Mouse (Mus musculus) lung, postnatal 14 days (tissue): Measurements from ENCODE around the gene Tufm.

Experiments
- DNase-seq: peaks from one replicate; pipeline ENCODE4 v3.0.0; 2021

The Tufm gene

DNA sequence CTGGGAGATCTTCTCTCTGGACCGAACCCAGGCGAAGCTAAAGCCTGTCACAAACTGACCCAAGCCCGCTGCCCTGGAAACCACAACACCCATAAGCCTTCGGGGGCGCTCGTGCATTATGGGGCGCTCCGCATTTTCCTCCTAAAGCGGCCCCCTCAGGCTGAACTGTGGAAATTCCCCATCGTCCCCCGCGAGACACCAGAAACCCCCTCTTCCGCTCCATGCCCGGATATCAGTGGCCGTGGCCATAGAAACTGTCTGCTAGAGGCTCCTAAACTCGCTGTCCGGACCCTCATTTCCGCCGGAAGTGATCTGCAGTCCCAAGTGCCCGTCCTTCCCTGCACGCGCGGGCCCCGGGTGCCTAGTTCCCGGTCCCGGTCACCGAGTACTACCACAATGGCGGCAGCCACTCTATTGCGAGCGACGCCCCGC lies at the start of gene Tufm:
Gene Tufm (plus strand): TSS at position 310 of the 432 bp plus-strand sequence.
- peak; percentile 93 for DNase-seq

DNA sequence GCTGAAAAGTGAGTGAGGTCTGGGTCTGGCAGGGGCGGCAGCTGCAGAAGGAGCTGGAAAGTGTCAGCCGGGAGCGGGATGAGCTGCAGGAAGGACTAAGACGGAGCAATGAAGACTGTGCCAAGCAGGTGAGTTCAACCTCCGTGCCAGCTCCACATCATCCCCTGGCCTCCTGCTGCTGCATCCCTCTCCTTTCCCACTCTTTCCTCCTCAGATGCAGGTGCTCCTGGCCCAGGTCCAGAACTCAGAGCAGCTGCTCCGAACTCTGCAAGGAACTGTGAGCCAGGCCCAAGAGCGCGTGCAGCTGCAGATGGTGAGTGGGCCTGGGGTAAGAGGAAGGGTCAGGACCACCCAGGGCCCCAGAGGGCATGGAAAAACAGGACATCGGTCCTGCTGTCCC lies 47.0 kb upstream of the Tufm start:
- DNase-seq = no peak

DNA sequence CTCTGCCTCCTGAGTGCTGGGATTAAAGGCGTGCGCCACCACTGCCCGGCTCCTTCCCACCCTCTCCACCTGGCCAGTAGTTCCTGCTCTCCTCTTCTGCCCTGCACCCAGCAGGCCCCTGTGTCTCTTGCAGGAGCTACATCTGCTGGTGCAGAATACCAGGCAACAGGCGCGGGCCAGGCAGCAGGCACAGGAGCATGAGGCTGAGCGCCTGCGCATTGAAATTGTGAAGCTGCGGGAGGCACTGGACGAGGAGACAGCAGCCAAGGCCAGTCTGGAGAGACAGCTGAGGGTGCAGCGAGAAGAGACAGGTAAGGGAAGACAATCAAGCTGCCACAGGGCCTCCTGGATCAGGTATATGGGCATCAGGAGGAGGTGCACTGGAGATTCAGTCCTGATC lies 43.2 kb upstream of the Tufm start:
- DNase-seq = no peak

DNA sequence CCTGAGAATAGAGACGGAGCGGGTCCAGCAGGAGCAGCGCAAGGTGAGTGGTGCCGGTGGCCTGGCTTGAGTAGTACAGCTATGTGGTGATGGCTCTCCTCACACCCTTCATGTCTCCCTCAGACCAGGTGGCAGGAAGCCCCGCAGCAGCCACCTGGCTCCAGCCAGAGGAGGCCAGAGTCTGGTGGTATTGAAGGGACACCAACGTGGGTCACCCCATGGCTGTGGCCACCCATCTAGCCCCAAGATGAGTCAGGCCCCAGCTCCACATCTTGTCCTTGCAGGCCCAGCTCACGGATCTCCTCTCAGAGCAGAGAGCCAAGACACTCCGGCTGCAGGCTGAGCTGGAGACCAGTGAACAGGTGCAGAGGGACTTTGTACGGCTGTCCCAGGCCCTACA lies 42.6 kb upstream of the Tufm start:
- DNase-seq = no peak

DNA sequence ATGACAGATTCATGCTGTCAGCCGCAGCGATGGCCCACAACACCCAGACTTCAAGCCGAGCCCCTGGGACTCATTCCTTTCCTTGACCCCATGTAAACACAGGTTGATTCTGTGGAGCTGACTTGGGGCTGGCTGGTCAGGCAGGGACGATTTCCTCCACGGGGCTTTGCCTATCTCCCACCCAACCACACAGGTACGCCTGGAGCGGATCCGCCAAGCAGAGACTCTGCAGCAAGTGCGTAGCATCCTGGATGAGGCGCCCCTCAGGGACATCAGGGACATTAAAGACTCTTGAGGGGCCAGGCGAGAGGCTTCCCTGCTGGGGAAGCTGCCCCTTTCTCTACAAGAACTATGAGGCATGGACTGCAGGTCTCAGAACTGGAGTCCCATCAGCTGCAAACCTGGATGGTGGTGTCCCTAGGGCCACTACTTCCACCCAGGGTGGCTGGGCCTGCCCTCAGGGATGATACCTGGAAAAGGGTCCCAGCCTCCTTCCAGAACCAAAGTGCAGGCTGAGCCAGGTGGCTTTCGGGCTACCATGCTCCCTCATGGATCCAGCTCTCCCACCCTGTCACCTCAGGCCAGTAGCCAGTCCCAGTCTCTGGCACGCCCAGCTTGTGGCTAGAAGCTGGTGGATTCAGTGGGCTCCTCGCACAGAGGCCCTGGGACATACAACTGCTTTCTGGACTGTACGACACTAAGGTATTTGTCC lies 41.9 kb upstream of the Tufm start:
- no peak for DNase-seq

DNA sequence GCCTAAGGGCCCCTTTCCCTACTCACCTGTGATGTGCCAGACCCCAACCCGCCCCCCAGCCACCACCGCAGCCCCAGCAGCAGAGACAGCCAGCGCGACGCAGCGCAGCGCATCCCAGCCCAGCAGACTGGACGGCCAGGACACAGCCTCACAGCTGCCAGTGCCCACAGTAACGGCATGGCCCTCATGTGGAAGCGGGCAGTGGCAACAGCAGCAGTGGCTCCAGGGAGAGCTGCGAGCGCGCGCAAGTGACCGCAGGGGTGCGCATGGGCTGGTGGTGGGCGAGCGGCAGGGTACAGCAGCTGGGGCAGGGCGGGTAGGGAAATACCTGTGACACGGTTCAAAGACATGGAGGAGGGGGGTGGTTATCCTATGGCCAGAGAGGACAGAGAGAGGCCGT lies 40.9 kb upstream of the Tufm start:
- no peak for DNase-seq

DNA sequence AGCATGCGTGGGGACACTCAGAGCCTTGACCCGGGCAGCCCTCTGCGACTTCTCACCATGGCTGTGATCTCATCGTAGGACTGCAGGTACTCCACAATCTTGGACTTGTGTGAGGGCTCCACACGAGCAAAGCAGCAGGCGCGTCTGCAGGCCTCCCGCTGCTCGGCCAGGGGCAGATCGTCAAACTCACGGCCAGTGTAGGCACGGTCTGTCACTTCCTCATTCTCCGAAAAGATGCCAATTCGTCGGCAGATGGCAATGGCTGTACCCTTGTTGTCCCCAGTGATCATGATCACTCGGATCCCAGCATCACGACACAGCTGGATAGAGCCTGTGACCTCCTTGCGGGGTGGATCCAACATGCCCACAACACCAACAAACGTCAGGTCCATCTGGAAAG lies 38.7 kb upstream of the Tufm start:
- DNase-seq = no peak

DNA sequence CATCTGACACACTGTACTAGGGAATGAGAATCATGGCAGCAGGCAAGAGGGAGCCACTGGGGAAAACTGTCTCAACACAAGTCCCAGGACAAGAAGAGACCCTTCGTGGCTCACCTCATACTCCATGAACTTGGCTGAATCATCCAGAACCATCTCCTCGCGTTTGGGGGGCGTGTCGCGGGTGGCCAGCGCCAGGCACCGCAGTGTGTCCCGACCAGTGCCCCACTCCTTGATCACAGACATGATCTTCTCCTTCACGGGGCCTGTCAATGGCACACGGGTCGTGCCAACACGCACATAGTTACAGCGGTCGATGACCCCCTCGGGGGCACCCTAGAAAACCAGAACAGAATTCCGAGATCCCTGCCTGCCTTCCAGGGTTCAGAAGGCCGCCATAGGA lies 37.2 kb upstream of the Tufm start:
- no peak for DNase-seq

DNA sequence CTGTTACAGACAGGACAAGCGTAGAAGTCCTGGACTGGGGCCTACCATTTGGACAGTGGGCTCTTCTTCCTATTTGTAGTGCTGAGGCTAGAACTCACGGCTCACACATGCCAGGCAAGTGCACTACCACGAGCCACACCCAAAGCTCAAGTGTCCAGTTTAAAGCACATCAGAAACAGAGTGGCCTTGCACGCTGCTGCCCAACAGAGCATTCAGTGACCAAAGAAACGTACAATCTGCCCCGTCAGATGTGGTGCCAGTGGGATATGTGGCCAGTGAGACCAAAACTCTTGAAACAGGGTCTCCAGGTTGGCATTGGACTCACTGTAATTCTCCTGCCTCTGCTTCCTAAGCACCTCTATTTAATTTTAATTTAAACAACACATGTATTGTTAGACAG lies 36.5 kb upstream of the Tufm start:
- no peak for DNase-seq

DNA sequence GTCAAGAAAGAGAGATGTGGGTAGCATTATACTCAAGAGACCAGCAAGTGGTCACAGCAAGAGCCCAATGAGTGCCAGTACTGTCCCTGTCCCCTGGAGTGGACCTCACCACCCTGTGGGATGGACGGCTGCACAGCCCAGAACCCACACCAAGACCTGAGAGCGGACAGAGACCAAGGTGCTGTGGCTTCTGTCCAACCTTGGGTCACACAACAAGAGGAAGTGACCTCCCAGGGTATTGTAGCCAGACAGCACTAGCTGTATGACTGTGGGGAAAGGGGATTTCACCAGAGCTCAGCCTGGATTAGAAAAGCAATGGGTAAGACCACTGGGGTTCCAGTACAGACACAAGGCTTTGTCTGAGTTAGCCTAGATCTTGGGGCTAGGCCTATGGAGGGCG lies 34.9 kb upstream of the Tufm start:
- no peak for DNase-seq

DNA sequence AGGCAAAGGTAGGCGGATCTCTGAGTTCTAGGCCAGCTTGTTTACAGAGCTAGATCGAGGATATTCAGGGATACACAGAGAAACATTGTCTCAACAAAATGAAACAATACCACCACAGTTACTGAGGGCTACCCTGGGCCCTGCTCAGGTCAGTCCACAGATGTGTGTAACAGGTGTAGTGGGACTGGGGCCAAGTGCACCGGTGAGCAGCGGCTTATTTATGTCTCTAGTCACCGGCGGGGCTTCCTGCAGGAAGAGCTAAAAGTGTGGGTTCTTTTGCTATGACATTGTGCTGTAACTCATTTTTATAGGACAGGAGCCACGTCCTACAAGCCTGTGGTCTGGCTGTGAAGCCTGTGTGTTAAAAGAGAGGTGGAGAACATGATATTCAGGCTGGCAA lies 33.3 kb upstream of the Tufm start:
- DNase-seq = no peak

DNA sequence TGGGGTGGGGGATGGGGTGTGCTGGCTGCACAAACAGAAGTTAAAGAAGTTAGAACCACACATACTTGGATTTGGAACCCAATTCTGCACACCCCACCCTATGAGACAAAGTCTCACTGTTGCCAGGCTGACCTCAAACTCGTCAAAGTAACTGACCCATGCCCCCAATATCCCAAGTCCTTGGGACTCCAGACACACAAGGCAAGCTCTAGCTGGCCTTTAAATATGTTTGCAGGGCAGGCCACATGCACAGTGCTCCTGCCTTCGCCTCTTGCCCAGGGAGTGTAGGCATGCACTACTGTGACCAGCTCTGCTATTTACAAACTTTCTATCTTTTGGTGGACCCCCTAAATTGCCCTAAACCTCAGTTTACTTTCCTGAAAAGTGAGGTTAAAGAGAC lies 31.9 kb upstream of the Tufm start:
- DNase-seq = no peak

DNA sequence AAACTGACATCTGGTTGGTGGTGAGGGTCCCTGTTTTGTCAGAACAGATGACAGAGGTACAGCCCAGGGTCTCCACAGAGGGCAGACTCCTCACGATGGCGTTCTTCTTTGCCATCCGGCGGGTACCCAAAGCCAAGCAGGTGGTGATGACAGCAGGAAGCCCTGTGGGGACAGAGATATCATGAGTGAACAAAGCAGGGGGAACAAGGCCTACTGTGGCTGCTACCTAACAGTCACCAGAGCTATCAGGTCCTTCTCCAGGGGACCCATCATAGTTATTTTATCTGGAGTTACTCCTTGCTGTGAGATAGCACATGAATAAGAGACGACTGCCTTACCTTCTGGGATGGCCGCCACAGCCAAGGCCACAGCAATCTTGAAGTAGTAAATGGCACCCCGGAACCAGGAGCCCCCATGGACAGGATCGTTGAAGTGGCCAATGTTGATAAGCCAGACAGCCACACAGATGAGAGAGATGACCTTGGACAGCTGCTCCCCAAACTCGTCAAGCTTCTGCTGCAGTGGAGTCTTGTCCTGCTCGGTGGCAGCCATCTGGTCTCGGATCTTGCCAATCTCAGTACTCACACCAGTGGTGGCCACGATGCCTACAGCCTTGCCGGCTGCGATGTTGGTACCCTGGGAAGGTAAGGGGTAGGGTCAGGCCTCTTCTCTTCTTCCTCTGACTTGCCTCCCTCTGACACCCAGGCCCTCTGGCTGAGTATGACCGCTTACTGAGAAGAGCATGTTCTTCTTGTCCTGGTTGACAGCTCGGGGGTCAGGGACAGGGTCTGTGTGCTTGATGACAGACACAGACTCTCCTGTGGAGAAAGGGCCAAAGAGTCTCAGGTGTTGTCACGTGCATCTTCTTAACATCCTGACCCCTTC lies 30.5 kb upstream of the Tufm start:
- no peak for DNase-seq

DNA sequence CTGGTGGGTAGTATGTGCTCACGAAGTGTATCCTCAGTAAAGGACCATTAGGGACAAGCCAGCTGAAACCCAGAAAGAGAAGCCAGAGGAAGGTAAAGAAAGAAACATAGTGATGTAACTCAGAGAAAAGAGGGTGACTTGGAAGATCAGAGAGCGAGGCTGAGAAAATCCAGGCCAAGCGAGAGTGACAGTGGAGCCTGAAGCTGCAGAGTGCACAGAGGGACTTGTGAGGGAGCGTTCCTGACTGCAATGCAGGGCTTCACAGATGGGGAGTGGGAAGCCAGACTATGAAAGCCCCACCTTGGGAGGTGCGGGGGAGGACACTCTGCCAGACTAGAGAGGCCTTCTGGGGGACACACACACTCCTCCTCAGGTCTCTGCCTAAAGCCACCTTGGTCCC lies 28.9 kb upstream of the Tufm start:
- DNase-seq = no peak

DNA sequence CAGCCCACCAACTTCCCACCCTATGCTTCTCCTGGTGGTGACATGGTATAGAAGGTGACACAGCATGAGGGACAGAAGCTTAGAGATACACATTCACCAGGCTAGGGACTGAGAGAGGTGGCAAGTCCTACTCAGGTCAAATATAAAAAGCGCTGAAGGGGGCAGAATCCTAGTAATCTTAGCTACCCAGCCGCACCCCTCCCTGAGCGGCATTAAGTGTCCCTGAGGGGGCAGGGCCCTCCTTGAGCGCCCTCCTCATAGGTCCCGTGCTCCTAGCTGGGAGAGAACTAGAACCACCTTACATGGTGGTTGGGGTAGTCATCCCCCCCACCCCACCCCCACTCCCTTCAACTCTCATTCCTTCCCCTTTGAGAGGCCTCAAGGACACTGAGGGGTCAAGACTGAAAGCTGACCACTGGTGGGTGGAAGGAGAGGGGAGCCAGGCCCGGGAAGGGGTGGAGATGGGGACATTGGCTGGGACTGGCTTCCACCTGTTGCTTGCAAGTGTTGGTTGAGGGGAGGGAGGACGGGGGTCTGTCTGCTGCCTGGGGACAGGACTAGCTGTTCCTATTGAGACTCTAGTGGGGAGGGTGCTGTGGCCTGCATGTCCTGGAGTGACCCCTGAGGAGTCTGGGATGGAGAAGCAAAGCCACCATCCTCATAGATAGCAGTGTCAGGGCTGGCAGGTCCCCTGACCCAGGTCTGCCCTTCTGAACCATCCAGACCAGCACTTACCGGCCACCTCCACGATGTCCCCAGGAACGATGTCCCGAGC lies 28.1 kb upstream of the Tufm start:
- no peak for DNase-seq

DNA sequence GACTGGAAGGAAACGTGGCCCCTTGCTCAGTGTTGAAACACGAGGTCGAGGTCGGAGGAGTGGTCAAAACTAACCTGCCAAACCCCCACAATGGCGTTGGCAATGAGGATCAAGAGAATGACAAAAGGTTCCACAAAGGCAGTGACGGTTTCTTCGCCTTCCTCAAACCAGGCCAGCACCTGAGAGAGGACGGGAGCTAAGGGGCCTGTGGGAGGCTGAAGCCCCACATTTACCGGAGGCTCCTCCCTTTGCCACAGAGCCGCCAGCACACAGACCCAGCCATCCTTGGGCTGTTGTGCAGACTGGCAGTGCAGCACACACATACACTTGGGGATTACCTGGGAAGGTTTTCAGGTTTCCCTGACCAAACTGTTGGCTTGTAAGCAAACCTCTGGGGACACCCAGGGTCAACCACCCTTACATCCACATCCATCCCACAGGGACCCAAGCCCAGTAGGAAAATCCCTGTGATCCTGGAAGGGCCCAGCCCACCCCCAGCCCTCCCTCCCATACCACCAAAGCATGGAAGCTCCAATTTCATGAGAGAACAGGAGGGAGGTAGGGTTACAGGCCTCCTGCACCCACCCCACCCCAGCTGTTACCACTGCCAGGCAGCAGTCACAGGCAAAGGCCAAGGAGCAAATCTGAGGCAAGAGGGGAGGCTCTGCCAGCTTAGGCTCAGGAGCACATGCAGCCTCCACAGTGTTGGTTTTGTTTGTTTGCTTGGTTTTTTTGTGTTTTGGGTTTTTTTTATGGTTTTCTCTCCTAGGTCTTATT lies 26.4 kb upstream of the Tufm start:
- DNase-seq = no peak

DNA sequence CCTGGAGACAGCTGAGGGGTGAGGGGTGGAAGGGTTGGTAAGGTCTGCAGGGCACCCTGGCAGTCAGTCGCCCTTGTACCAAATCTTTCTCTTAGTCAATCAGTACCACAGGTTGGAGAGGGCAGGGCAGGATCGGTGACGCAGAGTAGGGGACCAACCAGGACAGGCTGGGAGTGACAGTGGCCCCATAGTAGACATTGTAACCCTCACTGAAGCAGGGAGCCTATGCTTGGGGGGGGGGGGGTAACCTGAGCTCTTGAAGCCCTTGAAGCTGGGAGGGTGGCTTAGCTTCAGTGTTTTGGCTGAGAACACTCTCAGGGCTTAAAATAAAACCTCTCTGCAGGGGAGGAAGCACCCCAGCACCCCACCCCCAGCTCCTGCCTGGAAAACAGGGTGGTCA lies 25.5 kb upstream of the Tufm start:
- no peak for DNase-seq

DNA sequence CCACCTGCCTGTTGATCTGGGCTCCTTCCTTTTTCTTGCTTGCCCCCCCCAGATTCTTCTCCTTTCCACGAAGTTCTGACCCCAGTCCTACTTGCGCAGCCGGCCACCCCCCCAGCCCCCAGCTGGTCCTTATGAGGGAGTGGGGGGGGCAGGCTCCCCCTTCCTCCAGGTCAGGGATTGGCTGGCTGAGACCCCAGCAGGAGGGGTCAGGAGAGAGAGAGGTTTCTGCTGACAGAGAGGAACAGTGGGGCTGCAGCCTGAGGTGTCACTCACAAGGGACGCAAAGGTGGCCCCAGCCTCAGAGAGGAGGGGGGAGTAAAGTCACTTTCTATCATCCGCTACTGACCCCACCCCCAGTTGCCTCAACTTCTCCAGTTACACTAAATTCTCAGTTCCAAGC lies 24.2 kb upstream of the Tufm start, which contains the start of gene Atp2a1:
Gene Atp2a1 (minus strand): TSS at position 105 of the 400 bp plus-strand sequence.
- DNase-seq = no peak

DNA sequence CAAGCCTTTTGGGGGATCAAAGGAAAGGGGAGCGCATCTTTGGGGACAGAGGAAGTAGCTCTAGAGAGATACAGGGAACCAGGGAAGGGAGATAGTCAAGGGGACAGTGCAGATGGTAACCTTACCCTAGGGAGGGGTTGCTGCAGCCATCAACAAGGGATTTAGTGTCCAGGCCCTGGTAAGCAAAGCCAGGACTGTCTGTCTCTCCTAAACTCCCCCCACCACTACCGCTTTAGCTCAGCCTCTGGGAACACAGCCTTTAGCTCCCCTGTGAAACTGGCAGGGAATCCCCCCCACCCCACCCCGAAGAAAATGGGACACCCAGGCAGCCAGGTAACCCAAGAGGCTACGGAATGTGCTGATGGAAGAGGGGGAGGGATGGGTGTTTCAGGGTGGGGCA lies 23.6 kb upstream of the Tufm start:
- no peak for DNase-seq

DNA sequence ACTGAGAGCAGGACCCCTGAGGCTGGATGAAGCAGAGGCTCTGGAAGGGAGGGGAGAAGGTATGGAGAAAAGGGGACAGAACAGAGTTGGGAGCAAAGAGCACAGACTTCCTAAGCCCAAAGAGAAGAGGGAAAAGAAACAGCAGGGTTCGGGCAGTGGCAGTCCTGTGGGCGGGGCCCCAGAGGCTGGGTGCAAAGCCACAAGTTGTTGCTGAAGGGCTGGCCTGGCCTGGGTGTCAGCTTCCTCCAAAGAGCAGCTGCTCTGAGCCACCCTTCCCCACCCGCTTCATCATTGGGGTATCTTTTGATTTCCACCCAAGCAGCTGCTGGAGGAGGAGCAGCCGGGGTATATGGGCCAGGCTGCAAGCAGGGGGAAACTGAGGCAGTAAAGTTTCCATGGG lies 23.0 kb upstream of the Tufm start:
- no peak for DNase-seq

DNA sequence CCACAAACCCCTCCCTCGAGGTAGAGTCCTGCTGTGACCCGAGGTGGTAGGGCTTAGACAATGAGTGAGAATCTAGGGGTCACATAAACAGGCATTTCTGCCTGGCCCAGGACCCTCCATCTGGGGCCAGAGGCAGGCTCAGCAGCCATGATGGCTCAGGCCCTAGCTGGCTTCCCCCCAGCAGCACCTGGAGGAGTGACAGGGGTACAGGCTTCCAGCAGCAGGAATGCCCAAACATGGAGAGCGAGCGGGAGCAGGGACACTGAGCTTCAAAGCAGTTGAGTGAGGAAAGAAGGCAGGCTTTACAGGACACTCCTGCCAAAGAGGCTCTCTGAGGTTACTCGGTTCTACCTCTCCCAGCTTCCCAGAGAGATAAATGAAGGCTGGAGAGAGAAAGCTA lies 22.3 kb upstream of the Tufm start:
- DNase-seq = no peak

DNA sequence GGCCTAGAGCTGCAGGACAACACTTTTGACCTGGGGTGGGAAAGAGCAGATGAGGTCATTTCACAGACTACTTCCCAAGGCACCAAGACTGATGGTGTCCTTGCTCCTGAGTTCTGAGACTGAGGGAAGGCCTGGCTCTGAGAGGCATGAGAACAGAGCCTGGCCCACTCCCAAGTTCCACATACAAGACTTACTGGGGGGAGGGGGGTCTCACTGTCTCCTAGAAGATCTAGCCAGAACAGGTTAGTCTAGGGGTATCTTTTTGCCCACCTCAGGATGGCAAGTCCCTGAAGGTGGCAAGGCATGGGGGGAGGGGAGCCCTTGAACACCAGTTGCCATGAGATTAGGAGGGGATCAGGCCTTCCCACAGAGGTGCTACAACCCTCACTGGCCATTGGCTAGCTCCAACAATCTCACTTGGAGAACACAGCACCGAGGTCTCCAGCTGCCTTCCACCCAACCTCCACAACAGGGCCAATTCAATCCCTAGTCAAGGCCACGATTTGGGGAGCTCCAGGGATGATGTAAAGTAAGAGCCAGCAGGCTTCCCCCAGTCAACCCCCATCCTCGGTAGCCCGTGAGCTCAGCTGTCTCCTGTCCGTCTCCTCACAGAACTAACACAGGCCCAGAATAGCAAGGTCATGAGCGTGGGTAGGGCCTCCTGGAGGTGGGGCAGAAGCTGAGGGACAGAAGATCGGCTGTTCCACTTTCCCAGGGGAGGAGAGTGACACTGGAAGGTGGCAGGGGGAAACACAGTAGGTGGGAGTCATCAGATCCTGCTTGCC lies 21.7 kb upstream of the Tufm start:
- DNase-seq = no peak
